Mouse (Mus musculus) liver, embryonic 11.5 days (tissue): Measurements from ENCODE around the gene Stub1. TPM values are rescaled to one million over a fixed set of nuclear protein-coding genes. Genes with fewer than 3 reads are reported as not detected.

Experiments used
- ATAC-seq: fragments of 200-750 bp; cut with Nextera tagmentation; replicated peaks from 2 replicates; pipeline ENCODE4 v1.8.0; 2017; ENCODE audit warnings: moderate number of reproducible peaks, mild to moderate bottlenecking, moderate TSS enrichment, moderate library complexity; ENCODE audit not compliant: low FRiP score
- DNase-seq: peaks from one replicate; pipeline ENCODE4 v3.0.0-alpha.2; 2017; ENCODE audit warnings: low spot score
- H3K27ac ChIP-seq: fragments of 300-500 bp; sonication (generic); 2 replicates; pipeline ENCODE4 v1.5.1; 2014; ENCODE audit warnings: mild to moderate bottlenecking, low read depth, low read length, control low read depth
- H3K27me3 ChIP-seq: fragments of 300-500 bp; sonication (generic); replicated peaks from 2 replicates; pipeline ENCODE4 v1.6.1; 2014; ENCODE audit warnings: low read length, mixed read lengths; ENCODE audit not compliant: control insufficient read depth, insufficient read depth
- H3K36me3 ChIP-seq: fragments of 300-500 bp; sonication (generic); 2 replicates; pipeline ENCODE4 v1.6.1; 2014; ENCODE audit warnings: mild to moderate bottlenecking, low read length, moderate library complexity, mixed read lengths; ENCODE audit not compliant: control insufficient read depth, insufficient read depth
- H3K4me1 ChIP-seq: fragments of 300-500 bp; sonication (generic); replicated peaks from 2 replicates; pipeline ENCODE4 v1.6.1; 2014; ENCODE audit warnings: low read length, mixed read lengths; ENCODE audit not compliant: control insufficient read depth, insufficient read depth
- H3K4me2 ChIP-seq: fragments of 300-500 bp; sonication (generic); 2 replicates; pipeline ENCODE4 v1.6.1; 2014; ENCODE audit warnings: mild to moderate bottlenecking, control low read depth, moderate library complexity
- H3K4me3 ChIP-seq: fragments of 300-500 bp; sonication (generic); 2 replicates; pipeline ENCODE4 v1.5.1; 2014; ENCODE audit warnings: low read depth, low read length, control low read depth
- H3K9ac ChIP-seq: fragments of 300-500 bp; sonication (generic); 2 replicates; pipeline ENCODE4 v1.6.1; 2014; ENCODE audit warnings: low read depth, low read length, control low read depth
- H3K9me3 ChIP-seq: fragments of 300-500 bp; sonication (generic); 2 replicates; pipeline ENCODE4 v1.6.1; 2016; ENCODE audit warnings: low read length, inconsistent platforms, mixed read lengths; ENCODE audit not compliant: control insufficient read depth
- WGBS: fragments of 180-500 bp; shearing (Covaris S2); extraction: QIAGEN DNeasy Blood & Tissue Kit; methylation state at CpG from one replicate; pipeline ENCODE4 v1.1.7; 2014; 5-methylcytosine and 5-hydroxymethylcytosine counted together
- polyA plus RNA-seq: library from polyadenylated mRNA; unstranded; fragments of >200 nt; fragmentation: Nextera tagmentation; extraction: Ambion mirVana; gene quantifications from 2 replicates; pipeline ENCODE4 v1.2.1, GENCODE M21; 2014

Gene Stub1
- 249 and 252 TPM in 2 replicates for polyA plus RNA-seq

GRCm38 (mm10) chr17:25833291-25833663, at the start of gene Stub1:
Gene Stub1 (minus strand): TSS chr17:25833404.
- no peak for DNase-seq

GRCm38 (mm10) chr17:25882306-25882705, 49.1 kb upstream of the Stub1 start:
- ATAC-seq: peak; percentile 50
- no peaks in the 10 kb centered on the region for H3K27me3 ChIP-seq
- H3K9ac ChIP-seq: 0 out of 2 replicates have a peak overlapping the region, but pooled peaks have one; percentile 7
- no peak overlapping the region for H3K4me3 ChIP-seq
- H3K36me3 ChIP-seq: peaks cover 17% of the 10 kb centered on the region
- H3K4me2 ChIP-seq: no peak overlapping the region
- DNase-seq: no peak
- peak overlapping the region; percentile 62; the same call in 1 of the 2 replicates for H3K27ac ChIP-seq
- no peaks in the 10 kb centered on the region for H3K9me3 ChIP-seq
- H3K4me1 ChIP-seq: peaks cover 30% of the 10 kb centered on the region
- WGBS: 41% methylated on average over 5 of the region's 5 CpGs

More at GRCm38 (mm10) chr17:25833291-25833663, at the start of gene Stub1:
- Histone ChIP-seq H3K9ac (peak within 1 kb of the TSS; percentile 88), H3K9me3 (no peaks in the 10 kb centered on the region), H3K36me3 (peaks cover 32% of the 10 kb centered on the region), H3K4me3 (peak within 1 kb of the TSS; percentile 85), H3K4me1 (peaks cover 64% of the 10 kb centered on the region), H3K4me2 (peak within 1 kb of the TSS; percentile 99), H3K27ac (peak within 1 kb of the TSS; percentile 97), H3K27me3 (no peaks in the 10 kb centered on the region)
- peak; percentile 50 for ATAC-seq
- under 1% methylated on average over 24 of the region's 24 CpGs for WGBS

DNA sequence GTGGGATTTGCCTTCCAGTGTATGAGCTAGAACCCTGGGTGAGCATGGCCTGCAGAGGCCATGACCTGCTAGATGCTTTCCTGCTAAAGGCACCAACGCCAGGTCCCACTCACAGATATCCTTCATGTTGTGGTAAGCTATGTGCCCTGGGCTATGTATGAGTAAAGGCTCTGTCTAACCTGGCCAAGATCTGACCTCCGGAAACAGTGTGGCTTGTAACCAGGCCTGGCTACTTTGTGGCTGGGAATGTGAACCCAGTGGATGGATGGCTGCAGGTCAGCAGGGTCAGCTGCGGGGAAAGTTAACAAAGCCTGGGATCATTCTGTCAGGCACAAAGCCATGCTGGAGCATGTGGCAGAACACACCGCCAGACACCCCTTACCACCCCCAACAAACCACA, 48.5 kb upstream of the Stub1 start:
- Histone ChIP-seq H3K27me3 (no peaks in the 10 kb centered on the region), H3K4me3 (no peak overlapping the region), H3K9me3 (no peaks in the 10 kb centered on the region), H3K9ac (no peak overlapping the region), H3K36me3 (peaks cover 17% of the 10 kb centered on the region), H3K4me2 (no peak overlapping the region), H3K27ac (peak overlapping the region; percentile 62), H3K4me1 (peaks cover 35% of the 10 kb centered on the region)
- WGBS: 56% methylated on average over 4 of the region's 4 CpGs
- DNase-seq (no peak), ATAC-seq (no peak)

DNA sequence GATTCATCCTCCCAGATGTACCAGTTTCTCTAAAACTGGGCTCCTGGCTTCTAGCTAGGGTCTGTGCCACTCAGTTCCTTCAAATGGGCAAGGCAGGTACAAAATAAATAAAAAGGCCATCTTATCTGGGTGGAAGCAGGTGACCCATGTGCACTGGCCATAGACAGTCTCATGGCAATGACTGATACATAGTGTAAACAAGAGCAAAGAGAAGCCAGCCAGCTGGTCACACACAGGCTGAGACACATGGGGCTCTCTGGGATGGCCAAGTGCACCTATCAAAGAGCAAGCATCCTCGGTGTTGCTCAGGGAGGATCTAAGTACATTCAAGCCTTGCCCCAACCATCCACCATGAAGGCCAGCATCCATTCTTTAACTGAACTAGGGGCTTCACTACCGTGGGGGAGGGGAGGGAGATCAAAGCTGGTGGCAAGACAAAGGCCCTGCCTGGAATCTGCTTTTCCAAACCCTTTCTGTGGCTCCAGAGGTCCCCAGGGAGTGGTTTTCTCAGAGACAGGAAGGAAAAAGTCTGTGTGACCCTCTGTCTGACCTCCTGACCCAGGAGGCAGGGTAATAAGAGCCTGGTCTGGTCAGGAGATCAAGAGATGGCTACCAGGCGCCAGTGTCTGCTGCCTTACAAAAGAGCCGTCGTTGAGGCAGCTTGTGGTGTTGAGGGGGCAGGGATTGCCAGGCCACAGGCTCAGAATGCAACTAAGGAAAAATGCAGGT, 47.9 kb upstream of the Stub1 start:
- Histone ChIP-seq H3K4me3 (no peak overlapping the region), H3K9ac (no peak overlapping the region), H3K4me1 (peaks cover 41% of the 10 kb centered on the region), H3K27ac (peak overlapping the region; percentile 62), H3K36me3 (peaks cover 17% of the 10 kb centered on the region), H3K27me3 (no peaks in the 10 kb centered on the region), H3K4me2 (no peak overlapping the region), H3K9me3 (no peaks in the 10 kb centered on the region)
- 27% methylated on average over 5 of the region's 5 CpGs for WGBS
- ATAC-seq (no peak), DNase-seq (no peak)

- ATAC-seq: no peak; the same call in 1 of the 2 replicates
- H3K36me3 ChIP-seq: peaks cover 17% of the 10 kb centered on the region
- WGBS: 63% methylated on average over 5 of the region's 5 CpGs
Observed at GRCm38 (mm10) chr17:25880196-25880910, 47.1 kb upstream of the Stub1 start, which contains the start of gene Wfikkn1. Gene Wfikkn1 (minus strand): TSS chr17:25880858.

GRCm38 (mm10) chr17:25879750-25880149, 46.5 kb upstream of the Stub1 start:
- WGBS: 83% methylated on average over 8 of the region's 8 CpGs
- Histone ChIP-seq H3K36me3 (peaks cover 17% of the 10 kb centered on the region), H3K4me3 (no peak overlapping the region), H3K9ac (no peak overlapping the region), H3K27me3 (no peaks in the 10 kb centered on the region), H3K27ac (peak overlapping the region; percentile 54; the same call in 1 of the 2 replicates), H3K4me1 (peaks cover 44% of the 10 kb centered on the region), H3K9me3 (no peaks in the 10 kb centered on the region), H3K4me2 (peak overlapping the region; percentile 19; the same call in 1 of the 2 replicates)
- DNase-seq (no peak), ATAC-seq (no peak)

More at GRCm38 (mm10) chr17:25880196-25880910, 47.1 kb upstream of the Stub1 start, which contains the start of gene Wfikkn1:
- H3K4me3 ChIP-seq: no peak within 1 kb of the TSS
- no peak within 1 kb of the TSS for H3K9ac ChIP-seq
- H3K27me3 ChIP-seq: no peaks in the 10 kb centered on the region
- no peaks in the 10 kb centered on the region for H3K9me3 ChIP-seq
- peak within 1 kb of the TSS; percentile 19; the same call in 1 of the 2 replicates for H3K4me2 ChIP-seq
- DNase-seq: no peak
- peaks cover 44% of the 10 kb centered on the region for H3K4me1 ChIP-seq
- H3K27ac ChIP-seq: peak within 1 kb of the TSS; percentile 62

GRCm38 (mm10) chr17:25879261-25879660, 46.1 kb upstream of the Stub1 start:
- Histone ChIP-seq H3K27me3 (no peaks in the 10 kb centered on the region), H3K27ac (peak overlapping the region; percentile 54; the same call in 1 of the 2 replicates), H3K4me1 (peaks cover 45% of the 10 kb centered on the region), H3K36me3 (peaks cover 13% of the 10 kb centered on the region), H3K4me3 (no peak overlapping the region), H3K9ac (no peak overlapping the region), H3K4me2 (no peak overlapping the region), H3K9me3 (no peaks in the 10 kb centered on the region)
- 69% methylated on average over 4 of the region's 4 CpGs for WGBS
- DNase-seq: no peak
- ATAC-seq: no peak

GRCm38 (mm10) chr17:25878611-25879180, 45.5 kb upstream of the Stub1 start:
- DNase-seq: no peak
- Histone ChIP-seq H3K9me3 (no peaks in the 10 kb centered on the region), H3K36me3 (peaks cover 9% of the 10 kb centered on the region), H3K9ac (no peak overlapping the region), H3K4me2 (no peak overlapping the region), H3K27me3 (no peaks in the 10 kb centered on the region), H3K27ac (no peak overlapping the region), H3K4me1 (peaks cover 50% of the 10 kb centered on the region), H3K4me3 (no peak overlapping the region)
- 90% methylated on average over 19 of the region's 19 CpGs for WGBS
- no peak for ATAC-seq
